In the genomic region with DNA sequence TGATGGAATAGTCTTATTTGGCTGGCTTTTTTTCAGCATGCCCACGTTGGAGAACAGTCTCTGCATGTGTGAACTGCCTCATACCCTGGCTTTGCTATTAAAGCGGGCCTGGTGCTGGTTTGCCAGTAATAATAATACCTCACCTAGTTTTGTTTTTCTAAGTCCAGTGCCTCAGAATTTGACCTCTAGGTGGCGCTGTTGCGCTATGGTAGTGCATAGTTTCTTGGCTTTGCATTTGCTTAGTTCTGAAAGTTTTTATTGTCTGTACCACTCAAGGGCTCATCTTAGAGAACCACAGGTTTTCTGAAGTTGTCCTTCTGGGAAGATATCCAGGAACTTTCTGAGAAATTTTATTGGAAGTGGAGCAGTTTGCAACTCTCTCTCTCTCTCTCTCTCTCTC, we compare ENCODE assay signal across 9 mouse cellular contexts. TPM values are rescaled to one million over a fixed set of nuclear protein-coding genes. Genes with fewer than 3 reads are reported as not detected.
DNase-seq lines count a peak whose midpoint lies in the region; ATAC-seq and TF ChIP-seq lines count a peak whose summit lies in the region.
"Had no signal": no experiment of that assay in that cellular context is flagged by ENCODE, and none has a peak within 500 bp of the region (broad histone marks: within the 10 kb centered on the region; RNA-seq: fewer than 3 reads in every experiment).

No protein-coding gene starts in this region.

- H3K27ac ChIP-seq in MEL (ENCODE audit: control insufficient read depth, low read depth, low read length) = no peak overlapping the region
- no peak overlapping the region for H3K27ac ChIP-seq in gastrocnemius, adult 2 months

- TF ChIP-seq RAD21 in MEL (IDR thresholded peaks at IDR 0.05; ENCODE audit: low read depth, low read length) = peak; percentile 94

- no peak for TF ChIP-seq POLR2A in MEL (IDR thresholded peaks at IDR 0.05; ENCODE audit: control insufficient read depth in 1 of 2, insufficient read depth in 1 of 2, low read depth in 1 of 2, low read length in 2 of 2, poor library complexity in 1 of 2)

- ATAC-seq in cerebellum, adult (ENCODE audit: insufficient number of reproducible peaks, low FRiP score, low TSS enrichment) = no peak
- ATAC-seq in megakaryocyte progenitor cell, adult 5-6 weeks (replicated peaks; ENCODE audit: poor library complexity) = peak; percentile 69

- 0 out of 4 replicates have a peak, but pooled peaks cover 0 to 3% of the 10 kb centered on the region in 2 experiments for H3K4me1 ChIP-seq in MEL (ENCODE audit: control insufficient read depth in 1 of 2, insufficient read depth in 2 of 2, low read length in 2 of 2)
- H3K4me1 ChIP-seq: megakaryocyte, embryonic 14.5 days had no signal

- TF ChIP-seq CTCF in MEL (IDR thresholded peaks at IDR 0.05 in 2 of 3, conservative IDR thresholded peaks at IDR 0.05 in 1 of 3; ENCODE audit: control insufficient read depth in 1 of 3, insufficient read depth in 1 of 3, low read depth in 2 of 3, low read length in 3 of 3, poor library complexity in 1 of 3, severe bottlenecking in 1 of 3) = peak; percentile 68 to 94 (median 89)
- peak; percentile 91 for TF ChIP-seq CTCF in gastrocnemius, adult 2 months (IDR thresholded peaks at IDR 0.05)

- H3K36me3 ChIP-seq in MEL (ENCODE audit: control insufficient read depth in 1 of 2, insufficient read depth in 2 of 2, low read length in 2 of 2) = no peaks in the 10 kb centered on the region; a peak in 1 of 4 replicates

- no peak overlapping the region for H3K4me3 ChIP-seq in MEL (ENCODE audit: control insufficient read depth in 1 of 2, insufficient read depth in 1 of 2, low read depth in 2 of 2, low read length in 2 of 2)
- H3K4me3 ChIP-seq in gastrocnemius, adult 2 months = no peak overlapping the region
- H3K4me3 ChIP-seq: megakaryocyte, embryonic 14.5 days had no signal

- TF ChIP-seq EP300 in MEL (IDR thresholded peaks at IDR 0.05; ENCODE audit: low read depth in 1 of 2, low read length in 2 of 2) = no peak

- intact Hi-C loops in gastrocnemius, adult 2 months (cut with DNase I) = loop anchor here (5.0 kb wide), 1 partner anchor 737 kb away; no protein-coding TSS in a partner anchor

- no peaks in the 10 kb centered on the region for H3K79me2 ChIP-seq in MEL (ENCODE audit: control insufficient read depth, insufficient read depth, low read length, poor library complexity)

- peak; percentile 36 for DNase-seq in cerebellum, adult 11 months
- peak; percentile 89 for DNase-seq in MEL (ENCODE audit: low read depth, low spot score)
- DNase-seq in cerebellum, adult 9-10 months = peak; percentile 51
- DNase-seq in gastrocnemius, adult 2 months = peak; percentile 69
- peak; percentile 87 to 88 for DNase-seq in layer of hippocampus, postnatal 10 days (ENCODE audit: low spot score in 2 of 2)
- peak; percentile 68 to 89 for DNase-seq in spleen, postnatal 4 days (ENCODE audit: low spot score in 2 of 2)

- H3K27me3 ChIP-seq in MEL (ENCODE audit: control insufficient read depth in 1 of 2, insufficient read depth in 2 of 2, low read length in 2 of 2) = no peaks in the 10 kb centered on the region

- H3K9ac ChIP-seq in MEL (ENCODE audit: control insufficient read depth, low read depth, low read length, poor library complexity, severe bottlenecking) = no peak overlapping the region

- no peaks in the 10 kb centered on the region for H3K9me3 ChIP-seq in MEL (replicated peaks; ENCODE audit: insufficient read depth, low read length)
- H3K9me3 ChIP-seq: megakaryocyte, embryonic 14.5 days had no signal

TF ChIP-seq in MEL, 35 proteins besides CTCF, POLR2A, EP300 and RAD21:
- TF ChIP-seq SMC3 (IDR thresholded peaks at IDR 0.05; ENCODE audit: low read depth, low read length) (peak; percentile 76), TBP (IDR thresholded peaks at IDR 0.05; ENCODE audit: low read depth, low read length) (no peak), MAZ (IDR thresholded peaks at IDR 0.05; ENCODE audit: low read depth, low read length) (no peak), ZNF384 (IDR thresholded peaks at IDR 0.05; ENCODE audit: low read depth, low read length) (peak; percentile 62; the same call in 1 of the 2 replicates), GATA1 (IDR thresholded peaks at IDR 0.05; ENCODE audit: low read depth, low read length) (no peak), ZC3H11A (IDR thresholded peaks at IDR 0.05; ENCODE audit: low read depth, low read length) (peak; percentile 58), MEF2A (IDR thresholded peaks at IDR 0.05; ENCODE audit: extremely low read depth, insufficient replicate concordance, low read depth, low read length, poor library complexity, severe bottlenecking) (no peak), ETS1 (IDR thresholded peaks at IDR 0.05; ENCODE audit: low read depth, low read length) (no peak), HCFC1 (IDR thresholded peaks at IDR 0.05; ENCODE audit: low read depth, low read length) (0 out of 2 replicates have a peak, but pooled peaks have one; percentile 17)
TF ChIP-seq in MEL: peak in this region for 4.

RNA-seq across cellular contexts. Expression of gene 4930535I16Rik, which starts 22.0 kb away (rescaled TPM):
- 1.3 and 2.1 TPM in 2 replicates for total RNA-seq in MEL (2012; rRNA removed)
- not detected for polyA plus RNA-seq in MEL (2012; ENCODE audit: insufficient read depth in 1 of 2, insufficient read length in 2 of 2, low read depth in 1 of 2, low replicate concordance in 2 of 2, missing spikeins in 1 of 2)
- total RNA-seq in gastrocnemius, adult 2 months (2021) = not detected
- total RNA-seq in layer of hippocampus, postnatal 10 days (2021) = not detected
- total RNA-seq in megakaryocyte progenitor cell, adult 5-6 weeks (2015) = not detected in 2 replicates
- total RNA-seq in megakaryocyte progenitor cell, adult 5-6 weeks (2017) = not detected in 2 replicates

RNA-seq across cellular contexts. Expression of gene Rragc, which starts 22.6 kb away (rescaled TPM):
- 19.5 and 21.0 TPM in 2 replicates for total RNA-seq in MEL (2012; rRNA removed)
- polyA plus RNA-seq in MEL (2012; ENCODE audit: insufficient read depth in 1 of 2, insufficient read length in 2 of 2, low read depth in 1 of 2, low replicate concordance in 2 of 2, missing spikeins in 1 of 2) = 10 to 100 TPM in 1 of 2 experiments, not detected in 1; 36.6 TPM
- total RNA-seq in gastrocnemius, adult 2 months (2021) = 10 to 100 TPM; 20.0 to 23.3 TPM
- 10 to 100 TPM; 44.3 to 49.9 TPM for total RNA-seq in layer of hippocampus, postnatal 10 days (2021)
- 33.7 and 42.3 TPM in 2 replicates for total RNA-seq in megakaryocyte progenitor cell, adult 5-6 weeks (2015)
- 35.7 and 37.0 TPM in 2 replicates for total RNA-seq in megakaryocyte progenitor cell, adult 5-6 weeks (2017)

RNA-seq across cellular contexts. Expression of gene Mycbp, which starts 35.2 kb away (rescaled TPM):
- total RNA-seq in MEL (2012; rRNA removed) = 50.6 and 54.2 TPM in 2 replicates
- 10 to 100 TPM in 1 of 2 experiments, not detected in 1; 86.6 TPM for polyA plus RNA-seq in MEL (2012; ENCODE audit: insufficient read depth in 1 of 2, insufficient read length in 2 of 2, low read depth in 1 of 2, low replicate concordance in 2 of 2, missing spikeins in 1 of 2)
- 10 to 100 TPM; 18.3 to 19.5 TPM for total RNA-seq in gastrocnemius, adult 2 months (2021)
- 10 to 100 TPM; 16.1 to 17.2 TPM for total RNA-seq in layer of hippocampus, postnatal 10 days (2021)
- 44.8 and 49.6 TPM in 2 replicates for total RNA-seq in megakaryocyte progenitor cell, adult 5-6 weeks (2015)
- total RNA-seq in megakaryocyte progenitor cell, adult 5-6 weeks (2017) = 31.0 and 34.5 TPM in 2 replicates

Comparison
In these comparisons a context has a peak if more than half of its experiments do, and no peak if none do; other contexts are left out.
1. DNase-seq: peak in every context shown above with its lines; median percentile 89 in MEL; 88 in layer of hippocampus, postnatal 10 days; 78 in spleen, postnatal 4 days; 69 in gastrocnemius, adult 2 months; 51 in cerebellum, adult 9-10 months; 36 in cerebellum, adult 11 months.